Mouse (Mus musculus) lung, embryonic 14.5 days (tissue): ENCODE data around the gene Musk. TPM values are rescaled to one million over a fixed set of nuclear protein-coding genes. Genes with fewer than 3 reads are reported as not detected.

ENCODE experiments used
- ATAC-seq: fragments of 200-750 bp; cut with Nextera tagmentation; 2 replicates; pipeline ENCODE4 v1.8.0; 2017; ENCODE audit warnings: mild to moderate bottlenecking, moderate TSS enrichment, moderate library complexity; ENCODE audit not compliant: insufficient read depth
- DNase-seq: peaks from one replicate; pipeline ENCODE4 v3.0.0-alpha.2; 2015
- H3K27ac ChIP-seq: fragments of 300-500 bp; sonication (generic); 2 replicates; pipeline ENCODE4 v1.5.1; 2014; ENCODE audit warnings: low read depth, mild to moderate bottlenecking, moderate library complexity
- H3K27me3 ChIP-seq: fragments of 300-500 bp; sonication (generic); 2 replicates; pipeline ENCODE4 v1.6.1; 2014; ENCODE audit warnings: low read length, control low read depth; ENCODE audit not compliant: insufficient read depth
- H3K36me3 ChIP-seq: fragments of 300-500 bp; sonication (generic); 2 replicates; pipeline ENCODE4 v1.6.1; 2014; ENCODE audit warnings: control low read depth; ENCODE audit not compliant: insufficient read depth
- H3K4me1 ChIP-seq: fragments of 300-500 bp; sonication (generic); 2 replicates; pipeline ENCODE4 v1.6.1; 2014; ENCODE audit warnings: antibody characterized with exemption, control low read depth; ENCODE audit not compliant: insufficient read depth
- H3K4me2 ChIP-seq: fragments of 300-500 bp; sonication (generic); 2 replicates; pipeline ENCODE4 v1.6.1; 2014; ENCODE audit warnings: mild to moderate bottlenecking
- H3K4me3 ChIP-seq: fragments of 300-500 bp; sonication (generic); 2 replicates; pipeline ENCODE4 v1.5.1; 2014; ENCODE audit warnings: low read depth, low read length
- H3K9ac ChIP-seq: fragments of 300-500 bp; sonication (generic); 2 replicates; pipeline ENCODE4 v1.6.1; 2014
- H3K9me3 ChIP-seq: fragments of 300-500 bp; sonication (generic); 2 replicates; pipeline ENCODE4 v1.6.1; 2016; ENCODE audit warnings: low read depth, low read length, control low read depth
- CTCF ChIP-seq: IDR thresholded peaks from 2 replicates; pipeline ENCODE4 v1.5.1; 2016; ENCODE audit warnings: antibody characterized with exemption, low read depth
- WGBS: fragments of 180-500 bp; shearing (Covaris S2); extraction: QIAGEN DNeasy Blood & Tissue Kit; methylation state at CpG from one replicate; pipeline ENCODE4 v1.1.7; 2014; 5-methylcytosine and 5-hydroxymethylcytosine counted together
- polyA plus RNA-seq: library from polyadenylated mRNA; unstranded; fragments of >200 nt; fragmentation: Nextera tagmentation; extraction: Ambion mirVana; gene quantifications from 2 replicates; pipeline ENCODE4 v1.2.1, GENCODE M21; 2014

Musk gene
- polyA plus RNA-seq, 1 experiment from 2014 or later = not detected

DNA sequence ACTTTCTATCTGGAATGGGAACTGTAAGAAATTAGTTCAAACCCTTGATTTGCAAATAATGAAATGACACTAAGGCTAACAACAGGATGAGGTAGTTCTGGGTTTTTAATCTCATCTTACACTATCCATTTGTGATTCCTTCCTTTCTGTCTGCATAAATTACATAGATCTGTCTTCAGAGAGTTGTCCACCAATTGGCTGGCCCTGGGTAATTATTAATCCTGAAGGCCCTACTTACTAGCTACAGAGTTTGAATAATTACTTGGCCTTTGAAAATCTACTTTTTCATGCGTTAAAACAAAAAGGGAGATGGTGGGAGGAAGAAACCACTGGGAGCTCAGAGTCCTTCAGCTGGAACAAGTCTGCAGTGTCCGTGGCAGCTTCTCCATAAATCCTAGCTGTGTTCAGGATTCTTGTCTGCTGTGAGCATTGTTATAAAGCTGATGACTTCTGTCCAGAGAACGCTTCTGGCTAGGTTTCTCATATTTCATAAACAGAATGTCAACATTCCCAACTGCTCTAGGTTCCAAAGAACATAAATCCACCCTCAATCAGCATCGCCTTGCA lies 29.3 kb downstream of the Musk start:
- H3K27ac ChIP-seq = no peak overlapping the region

DNA sequence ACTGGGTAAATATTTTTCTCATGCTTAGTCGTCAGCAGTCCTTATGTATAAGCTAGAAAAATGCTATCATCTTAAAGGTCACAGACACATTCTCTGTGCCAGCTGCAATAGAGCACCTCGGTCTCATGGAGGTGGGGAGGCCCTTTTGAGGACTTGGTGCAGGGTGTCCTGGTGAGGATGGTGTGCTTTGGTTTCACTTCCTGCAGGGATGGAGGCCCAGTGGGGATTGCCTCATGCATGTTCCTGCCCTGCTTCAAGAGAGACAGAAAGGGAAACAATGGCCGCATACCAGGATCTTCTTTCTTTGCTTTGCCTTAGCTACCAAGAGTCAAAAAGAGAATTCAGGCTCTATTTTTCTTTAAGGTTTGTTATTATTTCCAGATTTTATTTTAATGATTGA lies 31.8 kb downstream of the Musk start:
- H3K4me2 ChIP-seq = no peak overlapping the region
- H3K4me3 ChIP-seq = no peak overlapping the region
- DNase-seq (no peak), ATAC-seq (no peak)
- no peaks in the 10 kb centered on the region for H3K27me3 ChIP-seq
- TF ChIP-seq CTCF = no peak
- no peak overlapping the region for H3K9ac ChIP-seq
- whole genome bisulfite sequencing = 73% methylated on average over 3 of the region's 3 CpGs
- no peaks in the 10 kb centered on the region for H3K36me3 ChIP-seq
- peaks cover 3% of the 10 kb centered on the region; the same call in 1 of the 2 replicates for H3K4me1 ChIP-seq
- no peak overlapping the region for H3K27ac ChIP-seq
- no peaks in the 10 kb centered on the region for H3K9me3 ChIP-seq

More for the DNA sequence above, 29.3 kb downstream of the Musk start:
- WGBS = 26% methylated on average over 4 of the region's 4 CpGs
- H3K36me3 ChIP-seq = no peaks in the 10 kb centered on the region
- H3K4me3 ChIP-seq = no peak overlapping the region
- no peaks in the 10 kb centered on the region for H3K27me3 ChIP-seq
- peaks cover 3% of the 10 kb centered on the region; the same call in 1 of the 2 replicates for H3K4me1 ChIP-seq
- ATAC-seq = no peak
- no peak overlapping the region for H3K9ac ChIP-seq
- TF ChIP-seq CTCF = no peak
- peak; percentile 28 for DNase-seq
- no peaks in the 10 kb centered on the region for H3K9me3 ChIP-seq
- no peak overlapping the region for H3K4me2 ChIP-seq

DNA sequence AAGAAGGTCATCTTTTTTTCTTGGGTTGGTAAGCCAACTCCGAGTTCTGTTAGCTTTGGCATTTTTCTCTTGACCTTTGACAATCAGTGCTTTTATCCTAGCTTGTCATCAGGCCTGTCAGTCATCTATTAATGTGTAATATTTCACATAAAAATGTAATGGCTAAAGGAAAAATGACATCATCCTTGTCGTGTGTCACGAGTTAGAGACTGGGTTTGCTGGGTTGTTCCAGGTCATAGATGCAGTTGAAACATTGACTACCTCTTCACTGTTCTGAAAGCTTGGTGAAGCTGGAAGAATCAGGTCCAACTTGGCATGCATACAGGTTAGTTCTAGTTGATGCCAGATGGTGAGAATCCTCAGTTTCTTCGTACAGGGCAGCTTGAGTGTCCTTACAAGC lies 34.5 kb downstream of the Musk start:
- no peaks in the 10 kb centered on the region for H3K4me1 ChIP-seq
- ATAC-seq (no peak), DNase-seq (no peak)
- no peaks in the 10 kb centered on the region; the same call in 1 of the 2 replicates for H3K9me3 ChIP-seq
- no peaks in the 10 kb centered on the region for H3K36me3 ChIP-seq
- no peak for TF ChIP-seq CTCF
- no peak overlapping the region for H3K27ac ChIP-seq
- no peak overlapping the region for H3K4me3 ChIP-seq
- no peaks in the 10 kb centered on the region for H3K27me3 ChIP-seq
- no peak overlapping the region for H3K4me2 ChIP-seq
- WGBS = 47% methylated on average over 4 of the region's 4 CpGs
- H3K9ac ChIP-seq = no peak overlapping the region

DNA sequence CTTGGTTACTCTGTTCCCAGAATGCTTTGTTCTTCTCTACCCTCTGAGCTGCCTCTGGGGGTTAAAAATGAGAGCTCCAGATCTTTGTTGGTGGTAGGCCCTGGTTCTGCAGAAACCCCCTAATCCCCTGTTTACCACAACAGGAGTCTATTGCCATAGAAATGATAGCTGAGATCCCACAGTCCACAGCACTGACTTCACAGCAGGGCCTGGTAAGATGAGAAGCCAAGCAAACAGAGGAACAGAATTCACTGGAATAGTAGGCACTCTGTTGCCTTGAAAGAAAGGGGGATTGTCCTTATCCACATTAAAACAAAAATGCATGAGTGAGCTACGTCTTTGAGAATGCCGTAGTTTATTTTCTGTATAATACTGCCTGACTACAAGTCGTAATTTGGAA lies 41.0 kb downstream of the Musk start:
- Histone ChIP-seq H3K4me1 (no peaks in the 10 kb centered on the region), H3K27ac (no peak overlapping the region), H3K9ac (no peak overlapping the region), H3K9me3 (no peaks in the 10 kb centered on the region; the same call in 1 of the 2 replicates), H3K27me3 (no peaks in the 10 kb centered on the region), H3K36me3 (no peaks in the 10 kb centered on the region), H3K4me3 (no peak overlapping the region), H3K4me2 (no peak overlapping the region)
- ATAC-seq (no peak), DNase-seq (no peak)
- no peak for TF ChIP-seq CTCF
- WGBS = 70% methylated on average over 3 of the region's 3 CpGs

DNA sequence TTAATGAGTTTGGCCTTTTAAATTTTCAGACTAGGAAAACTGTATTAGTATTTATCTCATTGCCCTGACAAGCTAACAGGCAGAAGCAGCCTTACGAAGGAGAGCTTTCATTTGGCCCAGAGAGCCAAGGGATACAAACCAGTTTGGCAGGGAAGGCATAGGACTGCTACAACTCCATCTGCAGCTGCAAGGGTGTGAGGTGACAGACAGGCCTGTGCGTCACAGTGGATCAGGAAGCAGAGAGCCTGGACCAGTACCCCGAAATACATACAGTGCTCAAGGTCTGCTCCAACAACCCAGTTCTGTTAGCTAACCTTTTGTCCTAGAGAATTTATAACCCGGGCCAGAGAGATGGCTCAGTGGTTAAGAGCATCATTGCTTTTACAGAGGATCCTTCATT lies 42.5 kb downstream of the Musk start:
- no peak overlapping the region for H3K9ac ChIP-seq
- H3K36me3 ChIP-seq = no peaks in the 10 kb centered on the region
- no peak overlapping the region for H3K4me3 ChIP-seq
- H3K27ac ChIP-seq = no peak overlapping the region
- ATAC-seq (no peak), DNase-seq (no peak)
- no peaks in the 10 kb centered on the region for H3K27me3 ChIP-seq
- no peak for TF ChIP-seq CTCF
- H3K4me1 ChIP-seq = no peaks in the 10 kb centered on the region
- 66% methylated on average over 4 of the region's 4 CpGs for WGBS
- H3K4me2 ChIP-seq = no peak overlapping the region
- H3K9me3 ChIP-seq = no peaks in the 10 kb centered on the region; the same call in 1 of the 2 replicates

DNA sequence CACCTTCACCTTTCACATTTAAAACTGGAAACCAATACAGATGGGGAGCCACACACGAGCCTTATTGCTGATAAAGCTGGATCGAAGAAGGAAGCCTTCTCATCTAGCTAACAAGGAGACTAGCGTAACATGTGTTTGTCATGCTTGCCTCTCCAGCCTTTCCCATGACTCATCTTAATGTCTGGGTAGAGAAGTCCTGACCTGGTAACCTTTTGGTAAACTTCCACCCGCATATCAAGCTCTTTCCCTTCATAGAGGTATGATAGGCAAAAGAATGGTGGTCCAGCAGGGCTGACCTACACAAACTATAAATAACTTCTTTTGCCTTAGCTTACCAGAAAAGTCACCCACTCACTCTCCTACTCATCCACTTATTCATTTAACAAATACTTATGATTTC lies 44.3 kb downstream of the Musk start:
- Histone ChIP-seq H3K9ac (no peak overlapping the region), H3K9me3 (no peaks in the 10 kb centered on the region), H3K36me3 (no peaks in the 10 kb centered on the region), H3K4me2 (no peak overlapping the region), H3K27me3 (no peaks in the 10 kb centered on the region), H3K27ac (no peak overlapping the region), H3K4me3 (no peak overlapping the region), H3K4me1 (no peaks in the 10 kb centered on the region)
- TF ChIP-seq CTCF = no peak
- ATAC-seq (no peak), DNase-seq (no peak)
- WGBS = 71% methylated on average over 4 of the region's 4 CpGs

DNA sequence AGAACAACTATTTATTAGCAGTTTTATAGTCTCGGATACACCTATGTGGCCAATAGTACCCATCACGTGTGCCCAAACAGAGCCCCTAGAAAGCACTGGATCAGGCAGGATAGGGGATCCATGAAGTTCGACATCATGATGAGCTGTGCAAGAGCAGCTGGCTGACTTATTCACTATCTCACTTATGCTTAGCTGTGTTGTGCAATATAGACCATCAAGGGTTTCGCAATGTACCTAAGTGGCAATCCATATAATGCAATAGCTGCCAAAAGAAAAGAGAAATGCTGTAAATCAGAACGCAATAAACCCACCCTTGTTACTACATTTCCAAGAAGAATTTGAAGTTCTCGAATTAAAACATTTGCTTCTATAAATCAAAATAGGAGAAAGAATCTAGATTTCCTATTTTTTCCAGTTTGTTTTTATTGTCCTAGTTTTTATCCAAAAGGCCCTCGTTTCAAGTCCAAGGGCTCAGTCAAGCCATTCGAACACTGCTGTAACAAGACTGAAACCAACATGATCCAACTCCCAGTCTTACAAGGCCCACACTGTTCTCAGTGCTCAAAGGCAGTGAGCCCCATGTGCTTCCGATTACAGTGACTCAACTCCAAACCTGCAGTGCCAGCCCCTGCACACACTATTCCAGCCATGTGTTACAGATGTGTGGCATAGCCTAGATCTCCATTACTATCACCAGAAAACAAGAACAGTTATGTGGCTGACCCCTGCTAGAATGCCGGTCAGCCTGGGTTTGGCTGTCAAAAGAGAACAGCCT lies 45.3 kb downstream of the Musk start:
- DNase-seq (peak; percentile 75), ATAC-seq (no peak)
- no peak overlapping the region for H3K9ac ChIP-seq
- no peaks in the 10 kb centered on the region for H3K4me1 ChIP-seq
- H3K27me3 ChIP-seq = no peaks in the 10 kb centered on the region
- WGBS = 75% methylated on average over 10 of the region's 10 CpGs
- H3K9me3 ChIP-seq = no peaks in the 10 kb centered on the region
- no peak for TF ChIP-seq CTCF
- H3K36me3 ChIP-seq = no peaks in the 10 kb centered on the region
- no peak overlapping the region for H3K4me2 ChIP-seq
- H3K27ac ChIP-seq = no peak overlapping the region
- no peak overlapping the region for H3K4me3 ChIP-seq
